16 mouse cellular contexts compared by ENCODE assay signal in genomic region chr2:4566956-4567680, GRCm38 (mm10).
DNase-seq lines count a peak whose midpoint lies in the region; ATAC-seq and TF ChIP-seq lines count a peak whose summit lies in the region.
"Had no signal": no experiment of that assay in that cellular context is flagged by ENCODE, and none has a peak within 500 bp of the region (broad histone marks: within the 10 kb centered on the region; RNA-seq: fewer than 3 reads in every experiment).

No protein-coding gene starts in this region.

- no peak for TF ChIP-seq CTCF in lung, postnatal 0 days (IDR thresholded peaks at IDR 0.05)

- H3K9me3 ChIP-seq in heart, embryonic 15.5 days (replicated peaks), result no peaks in the 10 kb centered on the region
- no peaks in the 10 kb centered on the region for H3K9me3 ChIP-seq in heart, embryonic 12.5 days (replicated peaks)
- no peaks in the 10 kb centered on the region for H3K9me3 ChIP-seq in lung, postnatal 0 days (ENCODE audit: low read length)
- H3K9me3 ChIP-seq in liver, embryonic 16.5 days (replicated peaks; ENCODE audit: control insufficient read depth, low read length), result no peaks in the 10 kb centered on the region
- no peaks in the 10 kb centered on the region for H3K9me3 ChIP-seq in stomach, embryonic 16.5 days (replicated peaks; ENCODE audit: control insufficient read depth, low read length)
- H3K9me3 ChIP-seq in forebrain, embryonic 12.5 days, result no peaks in the 10 kb centered on the region
- H3K9me3 ChIP-seq: hindbrain, embryonic 12.5 days had no signal

- peaks cover 17% of the 10 kb centered on the region for H3K36me3 ChIP-seq in heart, embryonic 15.5 days
- H3K36me3 ChIP-seq in heart, embryonic 12.5 days, result peaks cover 36% of the 10 kb centered on the region
- H3K36me3 ChIP-seq in lung, postnatal 0 days (ENCODE audit: insufficient read depth, low read length), result no peaks in the 10 kb centered on the region
- H3K36me3 ChIP-seq in liver, embryonic 16.5 days (ENCODE audit: control insufficient read depth, insufficient read depth), result peaks cover 57% of the 10 kb centered on the region
- no peaks in the 10 kb centered on the region; the same call in 1 of the 2 replicates for H3K36me3 ChIP-seq in stomach, embryonic 16.5 days (ENCODE audit: control insufficient read depth, insufficient read depth, low read length)
- H3K36me3 ChIP-seq in forebrain, embryonic 12.5 days (replicated peaks), result peaks cover 67% of the 10 kb centered on the region

- no peak overlapping the region for H3K4me2 ChIP-seq in heart, embryonic 15.5 days
- no peak overlapping the region for H3K4me2 ChIP-seq in heart, embryonic 12.5 days
- H3K4me2 ChIP-seq in lung, postnatal 0 days (replicated peaks; ENCODE audit: low read depth, low read length), result no peak overlapping the region
- no peak overlapping the region for H3K4me2 ChIP-seq in liver, embryonic 16.5 days (ENCODE audit: low read depth, low read length)
- H3K4me2 ChIP-seq in stomach, embryonic 16.5 days (ENCODE audit: low read depth, low read length), result no peak overlapping the region
- H3K4me2 ChIP-seq in forebrain, embryonic 12.5 days, result no peak overlapping the region
- H3K4me2 ChIP-seq: hindbrain, embryonic 12.5 days had no signal

- peaks cover 58% of the 10 kb centered on the region for H3K4me1 ChIP-seq in heart, embryonic 15.5 days (replicated peaks)
- peaks cover 53% of the 10 kb centered on the region for H3K4me1 ChIP-seq in heart, embryonic 12.5 days (replicated peaks)
- peaks cover 35% of the 10 kb centered on the region for H3K4me1 ChIP-seq in lung, postnatal 0 days (ENCODE audit: insufficient read depth, low read depth, low read length)
- H3K4me1 ChIP-seq in liver, embryonic 16.5 days (ENCODE audit: control insufficient read depth, low read depth, low read length), result peaks cover 82% of the 10 kb centered on the region
- peaks cover 23% of the 10 kb centered on the region for H3K4me1 ChIP-seq in stomach, embryonic 16.5 days (ENCODE audit: control insufficient read depth, insufficient read depth, low read length)
- peaks cover 21% of the 10 kb centered on the region for H3K4me1 ChIP-seq in forebrain, embryonic 12.5 days

- H3K9ac ChIP-seq in heart, embryonic 15.5 days, result no peak overlapping the region
- no peak overlapping the region for H3K9ac ChIP-seq in heart, embryonic 12.5 days
- H3K9ac ChIP-seq in lung, postnatal 0 days (replicated peaks; ENCODE audit: low read depth), result no peak overlapping the region
- H3K9ac ChIP-seq in liver, embryonic 16.5 days (ENCODE audit: low read depth, low read length), result no peak overlapping the region
- no peak overlapping the region for H3K9ac ChIP-seq in stomach, embryonic 16.5 days (ENCODE audit: low read length)
- no peak overlapping the region for H3K9ac ChIP-seq in forebrain, embryonic 12.5 days
- H3K9ac ChIP-seq: hindbrain, embryonic 12.5 days had no signal

- no peak for ATAC-seq in heart, embryonic 15.5 days (replicated peaks; ENCODE audit: insufficient number of reproducible peaks, insufficient read depth, low FRiP score, low read depth)
- no peak for ATAC-seq in heart, embryonic 12.5 days (ENCODE audit: insufficient number of reproducible peaks, low FRiP score)
- no peak for ATAC-seq in lung, postnatal 0 days
- ATAC-seq in liver, embryonic 16.5 days (ENCODE audit: low read depth), result no peak
- ATAC-seq in stomach, embryonic 16.5 days (ENCODE audit: insufficient read depth, low FRiP score), result no peak
- ATAC-seq in forebrain, embryonic 12.5 days (ENCODE audit: low FRiP score), result no peak
- ATAC-seq: forebrain, embryonic 14.5 days; inflammation-experienced regulatory T-cells, adult 6 months; midbrain, embryonic 16.5 days had no signal

- no peak for DNase-seq in lung, postnatal 0 days (ENCODE audit: low spot score)
- DNase-seq in lung, postnatal 14 days, result no peak
- DNase-seq in frontal cortex, postnatal 10 days (ENCODE audit: low spot score in 2 of 2), result no peak
- DNase-seq: adrenal gland, postnatal 10 days; B cell, adult 2 months; cerebellum, adult 9-11 months; left cerebral cortex, postnatal 4 days had no signal

- no peak for TF ChIP-seq EP300 in lung, postnatal 0 days (IDR thresholded peaks at IDR 0.05)

- no peaks in the 10 kb centered on the region for H3K27me3 ChIP-seq in heart, embryonic 15.5 days
- no peaks in the 10 kb centered on the region for H3K27me3 ChIP-seq in heart, embryonic 12.5 days (replicated peaks)
- H3K27me3 ChIP-seq in lung, postnatal 0 days (replicated peaks; ENCODE audit: insufficient read depth, low read length), result no peaks in the 10 kb centered on the region
- H3K27me3 ChIP-seq in liver, embryonic 16.5 days (ENCODE audit: control insufficient read depth, insufficient read depth, low read depth, low read length), result no peaks in the 10 kb centered on the region
- no peaks in the 10 kb centered on the region for H3K27me3 ChIP-seq in stomach, embryonic 16.5 days (ENCODE audit: control insufficient read depth, insufficient read depth, low read length)
- H3K27me3 ChIP-seq in forebrain, embryonic 12.5 days, result no peaks in the 10 kb centered on the region
- H3K27me3 ChIP-seq: hindbrain, embryonic 12.5 days had no signal

- H3K4me3 ChIP-seq in heart, embryonic 15.5 days, result no peak overlapping the region
- H3K4me3 ChIP-seq in heart, embryonic 12.5 days, result no peak overlapping the region
- no peak overlapping the region for H3K4me3 ChIP-seq in lung, postnatal 0 days (ENCODE audit: low read depth, low read length)
- H3K4me3 ChIP-seq in liver, embryonic 16.5 days (ENCODE audit: low read depth, low read length), result no peak overlapping the region
- no peak overlapping the region for H3K4me3 ChIP-seq in stomach, embryonic 16.5 days (replicated peaks; ENCODE audit: low read length)
- no peak overlapping the region for H3K4me3 ChIP-seq in forebrain, embryonic 12.5 days (replicated peaks)
- H3K4me3 ChIP-seq: hindbrain, embryonic 12.5 days had no signal

- WGBS in heart, embryonic 15.5 days, result 88% methylated on average over 9 of the region's 9 CpGs
- WGBS in heart, embryonic 12.5 days, result 91% methylated on average over 9 of the region's 9 CpGs
- 77% methylated on average over 9 of the region's 9 CpGs for WGBS in lung, postnatal 0 days
- 79% methylated on average over 9 of the region's 9 CpGs for WGBS in liver, embryonic 16.5 days (ENCODE audit: insufficient replicate concordance)
- 89% methylated on average over 9 of the region's 9 CpGs for WGBS in stomach, embryonic 16.5 days
- WGBS in forebrain, embryonic 12.5 days, result 94% methylated on average over 9 of the region's 9 CpGs

- H3K27ac ChIP-seq in heart, embryonic 15.5 days, result peak overlapping the region; percentile 34; the same call in 1 of the 2 replicates
- no peak overlapping the region for H3K27ac ChIP-seq in heart, embryonic 12.5 days (ENCODE audit: poor library complexity, severe bottlenecking)
- H3K27ac ChIP-seq in lung, postnatal 0 days (ENCODE audit: low read length), result peak overlapping the region; percentile 61
- peak overlapping the region; percentile 28 for H3K27ac ChIP-seq in liver, embryonic 16.5 days (ENCODE audit: low read length)
- 0 out of 2 replicates have a peak overlapping the region, but pooled peaks have one; percentile 5 for H3K27ac ChIP-seq in stomach, embryonic 16.5 days (ENCODE audit: low read length)
- H3K27ac ChIP-seq in forebrain, embryonic 12.5 days, result no peak overlapping the region
- H3K27ac ChIP-seq: hindbrain, embryonic 12.5 days had no signal

Comparison
In these comparisons a context has a peak if more than half of its experiments do, and no peak if none do; other contexts are left out.
1. H3K27ac ChIP-seq: peak in heart, embryonic 15.5 days (single experiment), lung, postnatal 0 days (single experiment), liver, embryonic 16.5 days (single experiment) and stomach, embryonic 16.5 days (single experiment); none in heart, embryonic 12.5 days (single experiment) and forebrain, embryonic 12.5 days (single experiment).